Mouse (Mus musculus): ENCODE measurements around the gene Mdp1.

The Mdp1 gene

GRCm38 (mm10) chr14:55659960-55660573 is at the start of gene Mdp1:
Mdp1 (minus strand) TSS chr14:55660508.
- DNase-seq (ENCODE audit: low read depth, low spot score), result peak; percentile 76

DNA sequence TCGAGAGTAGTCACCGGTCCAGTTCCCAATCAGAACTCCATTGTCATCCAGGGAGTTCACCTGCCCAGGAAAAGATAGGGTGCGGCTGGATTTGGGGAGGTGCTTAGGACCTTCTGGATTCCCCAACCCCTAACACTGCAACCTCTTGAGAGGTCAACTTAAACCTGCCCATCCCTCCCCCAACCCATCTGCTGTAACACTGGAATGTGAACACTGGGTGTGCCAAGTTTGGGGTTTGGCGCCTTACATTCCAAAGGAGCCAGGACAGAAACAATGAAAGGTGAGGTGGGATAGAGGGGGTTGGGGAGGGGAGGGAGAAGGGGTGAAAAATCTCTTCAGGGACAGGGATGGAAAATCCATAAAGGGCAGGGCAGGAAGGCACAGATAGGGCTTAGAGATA is 49.2 kb upstream of the Mdp1 start:
- no peak for DNase-seq (ENCODE audit: low read depth, low spot score)

DNA sequence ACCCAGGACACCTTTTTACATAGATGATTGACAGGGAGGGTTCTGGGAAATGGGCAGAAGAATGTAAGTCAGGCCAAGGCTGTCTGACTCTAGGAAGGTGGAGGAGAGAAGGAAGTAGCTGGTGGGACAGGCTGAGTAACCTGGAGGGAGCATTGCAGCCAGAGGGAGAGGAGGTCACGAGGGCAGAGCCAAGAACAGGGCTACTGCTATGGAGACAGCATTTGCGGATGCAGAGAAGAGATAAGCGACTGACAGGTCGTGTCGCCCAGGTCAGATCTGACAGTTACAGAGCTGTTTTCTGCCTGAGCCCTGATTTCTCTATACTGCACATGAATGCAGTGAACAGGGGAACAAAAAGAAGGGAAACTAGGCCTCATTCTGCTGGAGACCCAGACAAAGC is 47.1 kb upstream of the Mdp1 start:
- no peak for DNase-seq (ENCODE audit: low read depth, low spot score)

GRCm38 (mm10) chr14:55706051-55706600 is 45.8 kb upstream of the Mdp1 start:
- no peak for DNase-seq (ENCODE audit: low read depth, low spot score)

DNA sequence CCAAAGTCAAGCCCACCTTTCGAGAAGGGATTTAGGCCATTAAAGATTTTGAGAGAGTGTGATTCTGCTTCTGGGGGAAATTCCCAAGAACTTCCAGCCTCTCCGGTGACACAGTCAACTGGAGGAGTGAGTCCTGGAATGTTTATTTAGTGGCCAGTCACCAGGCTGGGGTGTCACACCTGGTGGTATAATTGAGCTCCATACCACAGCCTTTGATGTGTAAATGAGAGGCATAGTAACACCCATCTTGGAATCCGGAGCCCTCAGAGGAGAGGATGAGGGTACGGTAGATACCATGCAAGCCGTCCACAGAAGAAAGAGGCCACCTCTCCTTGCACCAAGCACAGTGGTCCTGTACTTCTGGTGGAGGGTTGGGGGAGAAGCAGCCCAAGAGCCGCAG is 42.5 kb upstream of the Mdp1 start:
- no peak for DNase-seq (ENCODE audit: low read depth, low spot score)

- no peak for DNase-seq (ENCODE audit: low read depth, low spot score)
Measured at GRCm38 (mm10) chr14:55701131-55701530, 40.8 kb upstream of the Mdp1 start.

GRCm38 (mm10) chr14:55697226-55697625 is 36.9 kb upstream of the Mdp1 start:
- DNase-seq (ENCODE audit: low read depth, low spot score), result no peak

- no peak for DNase-seq (ENCODE audit: low read depth, low spot score)
Measured at GRCm38 (mm10) chr14:55689433-55689832, 29.1 kb upstream of the Mdp1 start.

DNA sequence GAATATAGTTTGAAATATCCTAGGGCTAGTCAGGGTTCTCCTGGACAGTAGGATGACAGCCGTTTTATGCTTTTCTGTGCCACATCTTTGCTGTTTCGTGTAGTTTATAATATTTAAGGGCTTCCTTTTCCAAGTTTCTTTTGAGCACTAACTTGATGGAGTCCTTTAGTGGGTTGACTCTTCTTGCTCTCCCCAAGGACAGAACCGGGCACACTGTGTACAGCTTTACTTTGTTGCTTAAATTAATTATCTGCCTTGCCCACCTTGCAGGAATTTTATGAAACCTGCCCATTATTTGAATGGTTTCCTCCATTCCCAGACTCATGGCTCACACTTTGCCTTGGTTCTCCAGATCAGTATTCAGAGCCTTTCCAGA is 21.8 kb upstream of the Mdp1 start:
- DNase-seq (ENCODE audit: low read depth, low spot score), result no peak

- DNase-seq (ENCODE audit: low read depth, low spot score), result peak; percentile 96
Measured at GRCm38 (mm10) chr14:55681160-55682117, 21.1 kb upstream of the Mdp1 start, which contains the start of gene Tinf2. Tinf2 (minus strand) TSS chr14:55681820.

DNA sequence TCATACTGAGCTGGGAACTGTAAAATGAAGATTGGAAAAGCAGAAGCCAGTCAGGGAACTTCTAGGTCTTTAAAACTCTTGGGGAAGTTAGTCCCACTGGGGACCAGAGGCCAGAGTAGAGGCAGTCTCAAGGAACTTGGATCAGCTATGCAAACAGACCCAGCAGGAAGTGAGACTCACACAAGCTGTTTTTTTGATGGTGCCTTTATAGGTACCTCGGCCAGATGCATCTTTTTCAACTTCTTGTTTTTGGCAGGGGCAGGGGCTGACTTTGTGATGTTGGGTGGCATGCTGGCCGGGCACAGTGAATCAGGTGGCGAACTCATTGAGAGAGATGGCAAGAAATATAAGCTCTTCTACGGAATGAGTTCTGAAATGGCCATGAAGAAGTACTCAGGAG is 17.3 kb upstream of the Mdp1 start:
- DNase-seq (ENCODE audit: low read depth, low spot score), result no peak

DNA sequence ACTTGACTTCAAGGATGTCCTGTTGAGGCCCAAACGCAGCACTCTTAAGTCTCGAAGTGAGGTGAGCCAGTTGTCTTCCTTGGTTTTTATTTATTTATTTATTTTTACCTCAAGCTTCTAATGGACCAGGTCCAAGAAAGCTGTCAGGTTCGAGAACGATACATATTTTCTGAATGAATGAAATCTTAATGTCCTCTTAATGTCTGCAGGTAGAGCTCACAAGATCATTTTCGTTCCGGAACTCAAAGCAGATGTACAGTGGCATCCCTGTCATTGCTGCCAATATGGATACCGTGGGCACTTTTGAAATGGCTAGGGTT is 12.4 kb upstream of the Mdp1 start:
- DNase-seq (ENCODE audit: low read depth, low spot score), result no peak

DNA sequence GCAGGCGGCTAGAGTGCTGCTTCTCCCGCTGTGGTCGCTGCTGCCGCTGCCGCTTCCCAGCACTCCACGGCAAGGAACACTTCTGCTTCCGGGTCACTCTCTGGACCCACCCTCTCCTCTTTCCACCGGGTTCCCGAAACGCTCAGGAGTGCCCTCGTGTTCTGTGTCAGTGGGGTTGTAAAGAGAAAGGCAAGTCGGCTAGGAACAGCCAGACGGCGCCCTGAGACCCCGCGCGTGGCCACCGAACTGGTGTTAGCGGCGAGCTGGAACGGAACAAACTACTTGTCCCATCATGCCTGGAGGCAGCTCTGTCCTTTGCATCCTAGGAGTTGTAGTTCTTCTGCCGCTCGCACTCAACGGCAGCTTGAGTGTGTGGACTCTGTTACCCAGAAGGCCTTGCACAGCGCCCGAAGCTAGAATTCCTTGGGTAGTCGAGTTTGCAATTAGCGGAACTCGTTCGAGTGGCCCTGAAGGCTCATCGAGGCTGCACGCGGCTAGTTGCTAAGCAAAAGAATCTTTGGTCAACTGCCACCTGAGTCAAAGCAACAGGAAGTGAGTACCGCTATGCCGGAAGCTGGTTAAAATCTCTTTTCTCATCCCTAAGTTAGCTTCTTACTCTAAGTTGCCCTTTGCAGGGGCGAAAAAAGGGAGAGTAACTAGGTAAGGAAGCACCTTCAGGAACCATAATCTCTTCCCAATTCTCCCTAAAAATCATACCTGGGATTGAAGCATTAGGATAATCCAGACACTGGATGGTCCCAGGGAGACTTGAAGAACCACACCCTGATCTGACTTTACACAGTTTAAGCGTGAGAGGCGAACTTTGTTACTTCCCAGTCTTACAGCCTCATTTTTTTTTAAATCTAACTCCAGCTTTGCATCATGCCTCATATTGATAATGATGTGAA is 11.8 kb upstream of the Mdp1 start, which contains the start of the genes Gmpr2 and Nedd8:
Gene Gmpr2 (plus strand): TSS at position 109 of the 908 bp plus-strand sequence.
Gene Nedd8 (minus strand): TSS at position 292 of the 908 bp plus-strand sequence.
- DNase-seq (ENCODE audit: low read depth, low spot score), result peak; percentile 85

- no peak for DNase-seq (ENCODE audit: low read depth, low spot score)
Measured at GRCm38 (mm10) chr14:55671486-55671832, 11.2 kb upstream of the Mdp1 start.

GRCm38 (mm10) chr14:55660636-55661035 is 328 bp upstream of the Mdp1 start:
- no peak for DNase-seq (ENCODE audit: low read depth, low spot score)

GRCm38 (mm10) chr14:55658011-55658410 is 2.3 kb downstream of the Mdp1 start:
- DNase-seq (ENCODE audit: low read depth, low spot score), result no peak

DNA sequence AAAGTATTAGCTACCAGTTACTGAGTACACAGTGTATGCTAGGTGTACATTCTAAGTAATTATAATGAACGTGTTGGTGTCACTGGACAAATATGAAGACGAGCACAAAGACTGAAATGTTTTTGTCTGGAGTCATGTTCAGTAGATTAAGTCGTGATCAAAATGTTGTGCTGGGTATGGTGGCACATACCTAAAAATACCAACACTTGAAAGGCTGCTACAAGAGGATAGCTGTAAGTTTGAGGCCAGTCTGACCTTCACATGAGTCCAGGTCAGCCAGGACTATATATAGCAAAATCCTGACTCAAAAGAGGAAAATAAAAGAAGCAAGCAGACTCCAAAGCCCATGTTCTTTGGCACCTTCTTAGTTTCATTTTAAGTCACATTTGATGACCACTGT is 3.4 kb downstream of the Mdp1 start:
- no peak for DNase-seq (ENCODE audit: low read depth, low spot score)

- DNase-seq (ENCODE audit: low read depth, low spot score), result no peak
Measured at GRCm38 (mm10) chr14:55651528-55651927, 8.8 kb downstream of the Mdp1 start.

DNA sequence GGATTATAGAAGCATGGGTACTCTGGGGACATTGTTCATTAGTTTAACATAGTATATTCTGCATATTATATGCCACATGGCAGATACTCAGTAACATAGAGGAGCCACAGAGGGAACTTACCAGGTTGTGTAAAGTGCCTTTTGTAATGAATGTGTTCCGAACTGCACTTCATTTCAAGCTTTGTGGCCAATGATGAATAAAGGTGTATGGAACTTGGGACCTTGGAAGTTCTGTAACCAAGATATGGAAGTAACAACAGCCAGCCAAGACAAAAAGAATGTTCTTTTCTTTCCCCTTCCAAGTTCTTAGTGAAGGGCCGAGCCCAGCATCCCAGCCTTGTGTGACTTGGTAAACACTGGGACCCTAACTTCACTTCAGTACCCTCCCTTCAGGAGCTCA is 10.4 kb downstream of the Mdp1 start, which contains the start of gene Tssk4:
Gene Tssk4 (plus strand): TSS at position 301 of the 400 bp plus-strand sequence.
- DNase-seq (ENCODE audit: low read depth, low spot score), result no peak

GRCm38 (mm10) chr14:55644261-55644888 is 15.9 kb downstream of the Mdp1 start:
- DNase-seq (ENCODE audit: low read depth, low spot score), result no peak
